Mouse (Mus musculus) kidney, adult 8-10 months (tissue): ENCODE results near the gene Bag5.
"Not testable (repeated sequence)": the region's sequence is repeated elsewhere in the genome, so short reads cannot be mapped to it uniquely, and the experiment has no call there.

ENCODE experiments used
- DNase-seq, 2 experiments: peaks; one replicate each; pipeline ENCODE4 v3.0.0; 2022

The Bag5 gene

GRCm38 (mm10) chr12:111672176-111672575 is 40.9 kb downstream of the Bag5 start, which contains the start of gene Ckb:
Gene Ckb (minus strand): TSS chr12:111672338.
- peak; percentile 67 to 71 for DNase-seq

GRCm38 (mm10) chr12:111671431-111671902 is 41.6 kb downstream of the Bag5 start:
- DNase-seq, result no peak

GRCm38 (mm10) chr12:111670976-111671375 is 42.1 kb downstream of the Bag5 start:
- no peak for DNase-seq

- no peak for DNase-seq
Measured at GRCm38 (mm10) chr12:111670371-111670971, 42.6 kb downstream of the Bag5 start.

- DNase-seq, result no peak
Measured at GRCm38 (mm10) chr12:111669961-111670360, 43.1 kb downstream of the Bag5 start.

GRCm38 (mm10) chr12:111669000-111669788 is 43.9 kb downstream of the Bag5 start:
- no peak for DNase-seq

GRCm38 (mm10) chr12:111668457-111668912 is 44.6 kb downstream of the Bag5 start:
- DNase-seq, result peak; percentile 90 to 97

GRCm38 (mm10) chr12:111667421-111667820 is 45.6 kb downstream of the Bag5 start:
- DNase-seq, result no peak

GRCm38 (mm10) chr12:111666380-111666779 is 46.7 kb downstream of the Bag5 start:
- DNase-seq, result no peak

GRCm38 (mm10) chr12:111665041-111665880 is 47.8 kb downstream of the Bag5 start:
- DNase-seq, result no peak

GRCm38 (mm10) chr12:111664144-111664634 is 48.9 kb downstream of the Bag5 start:
- no peak for DNase-seq

- DNase-seq, result no peak
Measured at GRCm38 (mm10) chr12:111663228-111664143, 49.6 kb downstream of the Bag5 start.

- DNase-seq, result not testable (repeated sequence)
Measured at GRCm38 (mm10) chr12:111661554-111661953, 51.5 kb downstream of the Bag5 start.

GRCm38 (mm10) chr12:111660628-111661027 is 52.4 kb downstream of the Bag5 start:
- DNase-seq, result no peak
